Mouse (Mus musculus): Measurements from ENCODE around the gene Olfr1442. TPM values are rescaled to one million over a fixed set of nuclear protein-coding genes. Genes with fewer than 3 reads are reported as not detected.

The Olfr1442 gene
- total RNA-seq, 2 experiments from 2014 or later: not detected

GRCm38 (mm10) chr19:12725851-12726250 is 55.6 kb downstream of the Olfr1442 start:
- DNase-seq (ENCODE audit: low spot score in 2 of 2): no peak
- intact Hi-C loops (cut with DNase I): no loop called here

Other genes starting within 250 kb of the Olfr1442 start
- not detected for gene Pfpl, start 242.5 kb upstream of the Olfr1442 start, total RNA-seq (2021)
- gene Mpeg1, start 209.7 kb upstream of the Olfr1442 start, total RNA-seq (2021): 1 to 10 TPM; 7.6 to 8.7 TPM
- gene Dtx4, start 169.0 kb upstream of the Olfr1442 start, total RNA-seq (2021): 10 to 100 TPM; 32.7 to 37.1 TPM
- gene Fam111a, start 124.7 kb upstream of the Olfr1442 start, total RNA-seq (2021): 1 to 10 TPM; 1.8 to 2.6 TPM
- under 1 TPM in 1 of 2 experiments, not detected in 1; 0.14 TPM for gene Gm4952, start 70.5 kb upstream of the Olfr1442 start, total RNA-seq (2021)
- not detected for gene Glyat, start 37.1 kb upstream of the Olfr1442 start, total RNA-seq (2021)
- gene Olfr1443, start 7.7 kb downstream of the Olfr1442 start, total RNA-seq (2021): not detected
- gene Keg1, start 25.3 kb downstream of the Olfr1442 start, total RNA-seq (2021): not detected
- 1 to 10 TPM; 2.6 to 3.6 TPM for gene Cntf, start 95.2 kb downstream of the Olfr1442 start, total RNA-seq (2021)
- gene Zfp91, start 125.7 kb downstream of the Olfr1442 start, total RNA-seq (2021): 10 to 100 TPM; 94.5 to 98.0 TPM
- 1 to 10 TPM; 1.4 to 2.0 TPM for gene Lpxn, start 125.8 kb downstream of the Olfr1442 start, total RNA-seq (2021)
- gene Gm5244, start 176.2 kb downstream of the Olfr1442 start, total RNA-seq (2021): not detected
- not detected for gene Olfr1444, start 186.8 kb downstream of the Olfr1442 start, total RNA-seq (2021)
- gene Olfr1445, start 213.4 kb downstream of the Olfr1442 start, total RNA-seq (2021): not detected
- gene Olfr1446, start 223.1 kb downstream of the Olfr1442 start, total RNA-seq (2021): not detected
- not detected for gene Olfr1447, start 233.3 kb downstream of the Olfr1442 start, total RNA-seq (2021)

Measured in left cerebral cortex, postnatal 25 days (tissue).